Mouse (Mus musculus): ENCODE measurements around the gene Fads2. TPM values are rescaled to one million over a fixed set of nuclear protein-coding genes. Genes with fewer than 3 reads are reported as not detected.
A peak's percentile ranks its signal among the peaks of the same experiment; 100 is the strongest.

The Fads2 gene
- total RNA-seq, 2 experiments from 2014 or later, result 109 to 121 TPM

DNA sequence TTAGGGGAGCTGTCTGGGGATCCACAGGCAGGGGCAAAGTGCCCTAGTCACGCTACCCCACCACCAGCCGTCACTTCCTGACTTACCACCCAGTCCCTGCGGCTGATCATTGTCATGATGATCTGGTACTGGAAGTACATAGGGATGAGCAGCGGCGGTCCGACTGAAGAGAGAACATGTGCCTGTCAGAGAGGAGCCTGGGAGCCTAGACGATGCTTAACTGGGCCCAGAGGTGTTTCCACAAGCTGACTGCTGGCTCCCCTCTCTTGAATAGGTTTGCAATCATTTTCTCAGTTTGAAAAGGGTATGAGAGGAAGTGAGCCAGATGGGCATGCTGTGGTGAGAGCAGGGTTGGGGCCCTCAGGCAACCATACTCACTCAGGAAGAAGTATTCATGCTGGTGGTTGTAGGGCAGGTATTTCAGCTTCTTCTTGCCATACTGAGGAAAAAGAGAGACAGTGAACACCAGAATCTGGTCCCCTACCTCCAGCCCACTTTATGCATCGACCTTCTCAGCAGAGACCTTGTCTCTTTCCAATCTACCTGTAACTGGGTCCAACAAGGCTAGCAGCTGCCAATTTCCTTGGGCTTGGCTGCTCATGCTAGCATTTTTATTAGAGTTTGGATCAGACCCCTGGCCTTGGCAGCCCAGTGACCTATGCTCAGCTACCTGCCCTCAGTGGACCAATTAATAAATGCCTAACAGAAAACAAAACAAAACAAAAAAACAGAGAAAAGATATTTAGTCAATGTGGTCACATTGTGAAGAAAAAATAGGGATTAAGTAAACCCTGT lies 31.2 kb downstream of the Fads2 start:
- no peak for DNase-seq (ENCODE audit: extremely low spot score in 1 of 2, low spot score in 2 of 2)
- TF ChIP-seq CTCF (IDR thresholded peaks at IDR 0.05), result no peak
- Histone ChIP-seq H3K4me3 (no peak overlapping the region), H3K27ac (peak overlapping the region; percentile 15; the same call in 1 of the 2 replicates)
- intact Hi-C loops (cut with DNase I), result loop anchor here (2.0 kb wide), 1 partner anchor 30 kb away; the partner anchor contains the start of gene Fads2

DNA sequence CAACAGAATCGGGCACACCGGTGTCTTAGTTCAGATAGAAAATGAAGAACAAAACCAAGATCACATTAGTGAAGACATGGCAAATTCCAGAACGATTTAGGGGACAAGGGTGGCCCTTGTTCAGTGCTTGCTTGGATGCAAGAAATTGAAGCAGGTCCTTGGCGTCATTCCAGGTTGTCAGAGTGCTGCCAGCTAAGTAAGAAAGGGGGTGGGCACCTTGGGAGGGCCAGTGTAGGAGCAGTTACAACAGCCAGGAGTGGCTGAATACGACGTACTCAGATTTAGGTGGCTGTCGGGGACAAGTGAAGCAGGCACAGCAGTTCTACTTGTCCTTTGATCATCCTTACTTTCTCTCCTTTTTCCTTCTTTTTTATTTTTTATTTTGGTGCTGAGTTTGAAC lies 33.8 kb downstream of the Fads2 start:
- no peak overlapping the region for H3K4me3 ChIP-seq
- no peak for DNase-seq (ENCODE audit: extremely low spot score in 1 of 2, low spot score in 2 of 2)
- TF ChIP-seq CTCF (IDR thresholded peaks at IDR 0.05), result no peak
- intact Hi-C loops (cut with DNase I), result loop anchor here (10.0 kb wide), 1 partner anchor 127 kb away; no protein-coding TSS in a partner anchor
- H3K27ac ChIP-seq, result no peak overlapping the region

DNA sequence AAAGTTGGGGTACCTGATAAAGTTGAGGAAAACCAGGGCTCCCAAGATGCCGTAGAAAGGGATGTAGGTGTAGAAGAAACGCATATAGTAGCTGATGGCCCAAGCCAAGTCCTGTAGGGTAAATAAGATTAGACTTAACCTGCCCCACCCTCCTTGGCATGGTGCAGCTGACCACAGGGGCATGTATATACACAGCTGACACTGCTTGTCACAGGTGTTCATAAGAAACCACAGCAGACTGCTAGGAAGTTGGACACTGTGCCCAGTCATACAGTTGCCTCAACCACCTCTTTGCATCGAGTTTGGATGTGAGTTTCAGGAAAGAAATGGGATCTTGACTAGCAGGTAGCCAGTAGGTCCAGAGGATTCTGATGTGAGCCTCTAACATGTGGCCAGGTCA lies 35.0 kb downstream of the Fads2 start:
- DNase-seq (ENCODE audit: extremely low spot score in 1 of 2, low spot score in 2 of 2), result no peak
- H3K27ac ChIP-seq, result no peak overlapping the region
- no peak overlapping the region for H3K4me3 ChIP-seq
- no peak for TF ChIP-seq CTCF (IDR thresholded peaks at IDR 0.05)
- intact Hi-C loops (cut with DNase I), result loop anchor here (10.0 kb wide), 1 partner anchor 128 kb away; no protein-coding TSS in a partner anchor

DNA sequence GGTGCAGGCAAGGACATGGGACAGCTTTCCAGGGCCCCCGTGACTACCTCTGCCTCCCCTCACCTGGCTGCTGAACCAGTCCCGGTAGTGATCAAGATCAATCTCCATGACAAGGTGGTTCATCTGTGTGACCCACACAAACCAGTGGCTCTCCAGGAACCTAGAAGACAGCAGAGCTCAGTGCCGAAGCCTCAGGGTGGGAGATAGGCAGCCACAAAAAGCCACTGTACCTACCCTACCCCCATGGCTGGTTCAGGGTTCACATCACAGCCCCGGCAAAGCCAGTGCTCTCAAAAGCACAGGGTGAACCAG lies 35.4 kb downstream of the Fads2 start:
- no peak overlapping the region for H3K4me3 ChIP-seq
- H3K27ac ChIP-seq, result no peak overlapping the region
- DNase-seq (ENCODE audit: extremely low spot score in 1 of 2, low spot score in 2 of 2), result no peak
- intact Hi-C loops (cut with DNase I), result loop anchor here (10.0 kb wide), 1 partner anchor 129 kb away; no protein-coding TSS in a partner anchor
- TF ChIP-seq CTCF (IDR thresholded peaks at IDR 0.05), result no peak

DNA sequence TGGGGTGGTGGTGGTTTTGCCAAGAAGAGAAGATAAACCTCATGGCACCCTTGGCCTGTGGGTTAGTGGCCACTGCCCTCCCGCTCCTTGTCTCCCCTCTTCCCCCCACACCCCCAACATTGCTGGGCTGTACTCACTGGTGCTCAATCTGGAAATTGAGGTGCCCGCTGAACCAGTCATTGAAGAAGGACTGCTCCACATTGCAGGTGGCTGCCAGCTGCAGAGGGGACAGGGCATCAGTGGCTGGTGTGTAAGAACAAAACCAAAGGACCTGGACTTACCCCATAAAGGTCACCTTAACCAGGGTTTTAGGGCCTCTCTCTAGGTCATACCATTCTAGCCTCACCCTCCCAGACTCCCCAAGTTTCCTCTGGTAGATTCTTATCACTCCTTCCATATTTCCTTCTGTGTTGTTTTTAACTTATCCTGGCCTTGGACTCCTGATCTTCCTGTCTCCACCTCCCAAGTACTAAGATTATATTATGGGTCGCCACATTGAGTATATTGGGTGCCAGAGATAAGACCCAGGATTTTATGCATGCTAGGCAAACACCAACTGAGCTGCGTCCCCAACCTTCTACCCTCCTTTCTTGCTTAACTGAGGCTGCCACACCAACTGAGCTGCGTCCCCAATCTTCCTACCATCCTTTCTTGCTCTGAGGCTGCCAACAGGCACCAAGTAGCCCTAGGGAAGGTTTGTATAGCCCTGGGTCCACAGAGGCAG lies 35.9 kb downstream of the Fads2 start:
- no peak overlapping the region for H3K27ac ChIP-seq

DNA sequence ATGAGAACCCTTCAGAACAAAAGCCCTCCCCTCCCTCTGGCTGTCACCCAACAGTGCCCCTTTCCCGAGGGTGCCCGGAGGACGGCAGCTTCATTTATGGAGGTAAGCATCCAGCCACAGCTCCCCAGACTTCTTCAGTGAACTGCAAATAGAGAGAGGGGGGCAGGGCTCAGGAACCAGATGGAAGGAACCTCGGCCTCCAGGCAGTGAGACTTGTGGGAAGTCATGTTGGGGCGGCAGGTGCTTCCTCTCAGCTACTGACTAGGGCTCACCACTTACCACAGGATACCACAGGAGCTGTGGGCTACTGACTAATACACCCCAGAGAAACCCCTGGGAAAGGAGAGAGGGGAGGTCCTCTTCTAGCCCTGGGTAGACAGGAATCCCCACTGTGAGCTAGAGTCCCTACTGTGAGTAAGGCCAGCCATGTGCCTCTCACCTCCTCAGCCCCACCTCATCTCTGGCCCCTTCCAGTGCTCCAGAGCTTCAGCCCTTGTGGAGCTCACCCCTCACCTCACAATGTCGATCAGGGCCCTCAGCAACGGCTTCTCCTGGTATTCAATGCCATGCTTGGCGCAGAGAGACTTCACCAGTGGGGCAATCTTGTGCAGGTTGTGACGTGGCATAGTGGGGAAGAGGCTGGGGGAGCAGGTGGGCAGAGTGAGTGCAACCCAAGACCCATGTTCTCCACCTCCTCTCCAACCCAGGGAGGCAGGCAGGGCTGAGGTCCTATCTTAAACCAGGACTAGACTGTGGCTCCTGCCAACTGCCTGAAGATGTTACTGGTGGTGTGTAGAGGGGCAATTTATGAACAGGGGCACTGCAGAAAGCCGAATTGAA lies 37.2 kb downstream of the Fads2 start:
- Histone ChIP-seq H3K27ac (no peak overlapping the region), H3K4me3 (no peak overlapping the region)
- DNase-seq (ENCODE audit: extremely low spot score in 1 of 2, low spot score in 2 of 2), result peak in 1 of 2 experiments; percentile 38
- TF ChIP-seq CTCF (IDR thresholded peaks at IDR 0.05), result no peak
- intact Hi-C loops (cut with DNase I), result loop anchor here (10.0 kb wide), 1 partner anchor 130 kb away; no protein-coding TSS in a partner anchor

More for the DNA sequence above, 35.9 kb downstream of the Fads2 start:
- no peak for DNase-seq (ENCODE audit: extremely low spot score in 1 of 2, low spot score in 2 of 2)
- intact Hi-C loops (cut with DNase I), result loop anchor here (10.0 kb wide), 1 partner anchor 129 kb away; no protein-coding TSS in a partner anchor
- H3K4me3 ChIP-seq, result no peak overlapping the region
- no peak for TF ChIP-seq CTCF (IDR thresholded peaks at IDR 0.05)

DNA sequence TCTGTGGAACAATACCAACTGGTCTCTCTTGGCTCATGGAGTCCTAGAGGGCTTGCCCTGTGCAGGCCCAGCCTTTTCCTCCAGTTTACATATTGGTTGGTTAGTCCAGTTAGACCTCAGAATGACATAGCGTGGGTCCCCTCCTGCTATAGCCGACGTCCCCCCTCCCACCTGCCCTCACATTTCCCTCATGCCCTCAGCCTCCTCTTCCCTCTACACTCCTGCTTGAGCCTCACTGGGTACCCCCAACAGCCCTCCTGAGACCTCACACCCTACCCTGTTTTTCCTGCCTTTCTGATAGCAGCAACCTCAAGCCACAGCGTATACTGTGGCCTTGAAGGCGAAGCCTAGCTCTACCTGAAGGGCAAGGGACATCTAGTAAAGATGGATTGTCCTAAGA lies 38.7 kb downstream of the Fads2 start:
- intact Hi-C loops (cut with DNase I), result loop anchor here (10.0 kb wide), 1 partner anchor 132 kb away; no protein-coding TSS in a partner anchor
- no peak for DNase-seq (ENCODE audit: extremely low spot score in 1 of 2, low spot score in 2 of 2)
- no peak for TF ChIP-seq CTCF (IDR thresholded peaks at IDR 0.05)
- Histone ChIP-seq H3K4me3 (no peak overlapping the region), H3K27ac (no peak overlapping the region)

DNA sequence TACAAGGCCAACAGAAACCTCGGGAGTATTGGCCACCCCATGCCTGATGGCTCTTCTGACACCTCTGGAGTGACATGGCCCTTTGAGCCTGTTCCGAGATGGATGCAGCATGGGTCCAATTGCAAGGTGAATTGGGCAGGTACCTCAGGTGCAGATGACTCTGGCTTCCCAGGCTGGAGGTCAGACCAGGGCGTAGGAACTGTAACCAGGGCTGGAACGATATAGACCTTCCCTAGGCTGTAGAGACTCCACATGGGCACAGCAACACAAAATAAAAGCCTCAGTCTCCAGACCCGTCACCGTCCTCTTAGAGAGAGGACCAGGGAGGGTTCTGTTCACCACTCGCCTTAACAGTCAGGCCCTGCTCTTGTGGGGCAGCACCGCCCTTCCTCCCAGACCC lies 39.3 kb downstream of the Fads2 start:
- H3K4me3 ChIP-seq, result no peak overlapping the region
- H3K27ac ChIP-seq, result no peak overlapping the region
- intact Hi-C loops (cut with DNase I), result loop anchor here (10.0 kb wide), 1 partner anchor 133 kb away; no protein-coding TSS in a partner anchor
- DNase-seq (ENCODE audit: extremely low spot score in 1 of 2, low spot score in 2 of 2), result no peak
- no peak for TF ChIP-seq CTCF (IDR thresholded peaks at IDR 0.05)

DNA sequence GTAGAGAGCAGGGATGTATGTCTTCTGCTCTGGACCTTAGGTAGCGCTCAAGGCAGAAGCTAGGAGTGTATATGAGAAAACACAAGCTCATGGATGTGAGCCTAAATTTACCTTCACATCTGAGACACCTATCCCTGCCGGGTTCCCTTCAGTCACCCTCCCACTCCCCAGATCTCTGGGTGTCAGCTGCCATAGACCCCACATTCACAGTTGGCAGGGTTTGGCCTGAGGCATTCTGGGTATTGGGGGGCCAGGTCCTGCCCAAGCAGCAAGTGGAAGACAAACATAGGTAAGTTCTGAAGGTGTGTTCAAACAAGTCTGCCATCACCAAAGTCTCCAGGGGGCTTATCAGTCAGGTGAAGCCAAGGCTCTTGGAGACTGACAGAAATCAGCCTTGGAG lies 39.9 kb downstream of the Fads2 start:
- TF ChIP-seq CTCF (IDR thresholded peaks at IDR 0.05), result no peak
- no peak overlapping the region for H3K27ac ChIP-seq
- intact Hi-C loops (cut with DNase I), result loop anchor here (10.0 kb wide), 1 partner anchor 133 kb away; no protein-coding TSS in a partner anchor
- no peak for DNase-seq (ENCODE audit: extremely low spot score in 1 of 2, low spot score in 2 of 2)
- H3K4me3 ChIP-seq, result no peak overlapping the region

DNA sequence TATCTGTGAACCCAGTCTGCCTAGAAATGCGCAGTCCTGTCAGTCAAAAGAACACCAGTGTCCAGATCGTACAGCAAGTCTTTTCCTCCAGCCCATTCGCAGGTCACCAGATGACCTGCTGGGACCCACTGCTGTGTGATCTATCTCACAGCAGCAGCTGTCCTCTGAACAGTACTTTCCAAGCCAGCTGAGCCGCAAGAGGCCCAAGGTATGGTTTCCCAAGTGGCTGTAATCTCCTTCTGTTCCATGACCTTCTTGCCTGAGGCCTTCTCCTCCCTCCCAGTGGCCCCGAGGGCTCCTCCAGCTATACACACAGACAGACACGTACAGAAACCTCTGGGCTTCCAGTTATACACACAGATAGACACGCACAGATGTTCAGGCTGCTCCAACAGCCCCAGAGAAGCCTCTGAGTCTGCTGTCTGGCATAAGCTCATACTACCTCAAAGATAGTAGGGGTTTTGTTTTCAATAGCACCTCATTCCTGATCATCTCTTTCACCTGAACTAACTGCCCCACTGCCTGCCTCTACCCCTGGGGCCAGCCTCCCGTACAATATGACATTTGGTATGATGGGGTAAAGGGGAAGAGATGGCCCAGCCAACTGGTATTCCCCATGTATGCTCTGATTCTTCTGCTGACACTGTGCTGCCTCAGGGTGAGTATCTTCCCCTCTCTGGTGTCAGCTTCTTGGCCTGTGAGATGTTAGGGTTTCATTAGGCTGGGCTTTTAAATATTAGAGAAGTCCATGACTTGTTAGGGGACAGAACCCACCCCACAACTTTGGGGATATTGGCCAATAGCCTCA lies 40.6 kb downstream of the Fads2 start:
- no peak for TF ChIP-seq CTCF (IDR thresholded peaks at IDR 0.05)
- H3K4me3 ChIP-seq, result no peak overlapping the region
- no peak for DNase-seq (ENCODE audit: extremely low spot score in 1 of 2, low spot score in 2 of 2)
- intact Hi-C loops (cut with DNase I), result loop anchor here (10.0 kb wide), 1 partner anchor 134 kb away; no protein-coding TSS in a partner anchor
- no peak overlapping the region for H3K27ac ChIP-seq
